Mouse (Mus musculus): ENCODE data around the gene 3110082J24Rik.

3110082J24Rik gene

GRCm38 (mm10) chr5:30118018-30118417, 12.1 kb upstream of the 3110082J24Rik start:
- DNase-seq (ENCODE audit: low read depth, low spot score): no peak

- peak; percentile 52 for DNase-seq (ENCODE audit: low read depth, low spot score)
Observed at GRCm38 (mm10) chr5:30115718-30116117, 9.8 kb upstream of the 3110082J24Rik start.

- peak; percentile 44 for DNase-seq (ENCODE audit: low read depth, low spot score)
Observed at GRCm38 (mm10) chr5:30114761-30115140, 8.9 kb upstream of the 3110082J24Rik start.

- peak; percentile 85 for DNase-seq (ENCODE audit: low read depth, low spot score)
Observed at GRCm38 (mm10) chr5:30113881-30114760, 8.2 kb upstream of the 3110082J24Rik start.

- peak; percentile 36 for DNase-seq (ENCODE audit: low read depth, low spot score)
Observed at GRCm38 (mm10) chr5:30112533-30113068, 6.7 kb upstream of the 3110082J24Rik start.

- DNase-seq (ENCODE audit: low read depth, low spot score): peak; percentile 53
Observed at GRCm38 (mm10) chr5:30111771-30112170, 5.9 kb upstream of the 3110082J24Rik start.

GRCm38 (mm10) chr5:30111126-30111525, 5.2 kb upstream of the 3110082J24Rik start:
- DNase-seq (ENCODE audit: low read depth, low spot score): peak; percentile 86

- DNase-seq (ENCODE audit: low read depth, low spot score): no peak
Observed at GRCm38 (mm10) chr5:30110371-30111060, 4.6 kb upstream of the 3110082J24Rik start.

GRCm38 (mm10) chr5:30109899-30110298, 4.0 kb upstream of the 3110082J24Rik start:
- no peak for DNase-seq (ENCODE audit: low read depth, low spot score)

- DNase-seq (ENCODE audit: low read depth, low spot score): no peak
Observed at GRCm38 (mm10) chr5:30108233-30108632, 2.3 kb upstream of the 3110082J24Rik start.

- DNase-seq (ENCODE audit: low read depth, low spot score): no peak
Observed at GRCm38 (mm10) chr5:30107611-30108041, 1.7 kb upstream of the 3110082J24Rik start.

GRCm38 (mm10) chr5:30107186-30107585, 1.3 kb upstream of the 3110082J24Rik start:
- peak; percentile 43 for DNase-seq (ENCODE audit: low read depth, low spot score)

GRCm38 (mm10) chr5:30106756-30107155, 870 bp upstream of the 3110082J24Rik start:
- DNase-seq (ENCODE audit: low read depth, low spot score): no peak

GRCm38 (mm10) chr5:30104841-30105667, 832 bp downstream of the 3110082J24Rik start, which contains the start of gene Garem2:
Gene Garem2, plus strand, starts transcription at chr5:30105161.
- peak; percentile 66 for DNase-seq (ENCODE audit: low read depth, low spot score)

- DNase-seq (ENCODE audit: low read depth, low spot score): peak; percentile 87
Observed at GRCm38 (mm10) chr5:30104339-30104738, 1.5 kb downstream of the 3110082J24Rik start.

GRCm38 (mm10) chr5:30103340-30103739, 2.5 kb downstream of the 3110082J24Rik start:
- no peak for DNase-seq (ENCODE audit: low read depth, low spot score)

GRCm38 (mm10) chr5:30098260-30098659, 7.6 kb downstream of the 3110082J24Rik start:
- DNase-seq (ENCODE audit: low read depth, low spot score): no peak

GRCm38 (mm10) chr5:30095731-30096130, 10.2 kb downstream of the 3110082J24Rik start:
- no peak for DNase-seq (ENCODE audit: low read depth, low spot score)

GRCm38 (mm10) chr5:30094399-30094798, 11.5 kb downstream of the 3110082J24Rik start:
- no peak for DNase-seq (ENCODE audit: low read depth, low spot score)

GRCm38 (mm10) chr5:30092701-30093100, 13.2 kb downstream of the 3110082J24Rik start:
- DNase-seq (ENCODE audit: low read depth, low spot score): peak; percentile 76
